Mouse (Mus musculus) retina, postnatal 7 days (tissue): ENCODE results near the gene Mex3a.
"Not testable (repeated sequence)": the region's sequence is repeated elsewhere in the genome, so short reads cannot be mapped to it uniquely, and the experiment has no call there.

Source experiments
- DNase-seq: peaks from one replicate; pipeline ENCODE4 v3.0.0-alpha.2; 2012; ENCODE audit warnings: low read depth, low spot score

Gene Mex3a

DNA sequence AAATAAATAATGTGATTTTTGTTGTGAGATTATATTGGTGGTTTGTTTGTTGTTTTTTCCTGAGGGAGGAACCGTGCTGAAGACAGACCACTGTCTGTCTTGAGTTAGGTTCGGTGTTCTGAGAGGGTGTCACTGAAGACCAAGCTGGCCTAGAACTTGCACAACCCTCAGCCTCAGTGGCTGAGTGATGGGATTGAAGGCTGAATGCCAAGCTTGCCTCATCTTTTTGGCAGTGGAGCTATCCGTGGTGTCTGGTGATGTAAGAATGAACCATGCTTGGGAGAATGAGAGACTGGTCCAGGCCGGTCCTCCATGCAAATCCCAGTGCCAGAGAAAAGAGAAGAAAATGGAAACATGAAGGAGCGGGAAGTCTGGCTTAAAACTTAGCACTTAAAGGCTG lies 37.5 kb downstream of the Mex3a start:
- DNase-seq, result no peak

DNA sequence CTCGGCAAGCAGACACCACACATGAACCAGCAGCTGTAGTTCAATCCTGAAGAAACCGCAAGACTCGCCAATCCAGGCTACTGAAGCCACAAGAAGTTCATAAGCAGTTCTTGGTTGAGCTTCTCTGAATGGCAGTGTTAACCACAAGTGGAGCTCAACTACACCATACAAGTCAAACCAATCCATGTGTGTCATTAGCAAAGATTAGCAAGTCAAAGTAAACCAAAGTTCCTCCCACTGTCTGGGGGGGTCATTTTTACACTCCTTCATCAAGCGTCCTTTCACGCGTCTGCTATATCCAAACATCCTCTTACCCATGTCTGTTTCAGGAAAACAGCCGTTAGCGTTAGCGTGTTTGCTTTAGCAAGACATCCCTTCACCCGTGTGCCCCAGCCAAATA lies 38.1 kb downstream of the Mex3a start:
- no peak for DNase-seq

DNA sequence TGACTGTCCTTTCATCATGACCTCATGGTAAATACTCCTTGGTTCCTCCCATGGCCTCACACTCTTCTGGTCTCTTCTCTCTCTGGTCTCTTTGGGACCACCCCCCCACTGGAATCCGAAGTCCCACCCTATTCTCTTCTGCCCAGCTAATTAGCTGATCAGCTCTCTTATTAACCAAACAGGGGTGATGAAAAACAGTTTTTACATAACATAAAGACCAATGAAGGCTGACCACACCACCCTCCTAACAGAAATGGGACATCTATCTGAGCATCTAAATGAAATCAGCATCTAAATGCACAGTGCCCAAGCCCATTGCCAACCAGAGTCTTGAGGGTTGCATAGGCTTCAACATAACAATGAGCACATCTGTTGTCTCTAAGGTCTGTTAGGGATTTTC lies 39.7 kb downstream of the Mex3a start:
- no peak for DNase-seq

DNA sequence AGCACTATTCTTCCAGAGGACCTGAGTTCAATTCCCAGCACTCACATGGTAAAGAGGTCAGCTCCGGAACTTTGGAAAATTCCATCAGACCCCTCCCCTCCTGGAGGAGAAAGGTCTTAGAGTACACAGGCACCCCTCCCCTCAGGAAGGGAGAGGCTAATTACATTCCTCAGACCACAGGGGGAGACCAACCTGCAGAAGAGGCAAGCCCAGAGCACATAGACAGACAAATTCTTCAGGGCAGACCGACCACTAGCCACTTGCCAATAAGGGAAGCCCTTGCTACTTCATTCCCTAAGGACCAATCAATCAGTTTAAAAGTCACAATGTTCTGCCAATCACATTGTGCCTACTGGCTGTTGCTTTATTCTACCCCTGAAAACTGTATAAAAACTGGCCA lies 40.6 kb downstream of the Mex3a start:
- DNase-seq, result no peak

DNA sequence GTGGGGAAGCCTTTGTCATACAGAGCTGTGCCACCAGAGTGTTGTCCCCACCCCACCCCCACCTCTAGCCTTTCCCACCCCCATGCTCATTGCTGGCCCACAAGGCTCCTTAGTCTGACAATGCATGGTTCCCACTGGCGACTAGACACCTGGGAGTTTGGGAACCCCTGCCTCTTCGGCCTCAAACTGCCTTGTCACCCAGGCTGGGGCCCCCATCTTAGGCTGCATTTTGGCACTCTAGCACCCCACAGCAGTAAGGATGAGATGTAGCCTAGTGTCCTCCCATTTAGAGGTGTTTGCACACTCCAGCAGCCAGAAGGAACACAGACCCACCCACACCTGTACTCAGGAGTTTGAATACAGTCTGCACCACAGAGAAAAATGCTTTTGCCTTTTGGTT lies 41.6 kb downstream of the Mex3a start:
- no peak for DNase-seq

DNA sequence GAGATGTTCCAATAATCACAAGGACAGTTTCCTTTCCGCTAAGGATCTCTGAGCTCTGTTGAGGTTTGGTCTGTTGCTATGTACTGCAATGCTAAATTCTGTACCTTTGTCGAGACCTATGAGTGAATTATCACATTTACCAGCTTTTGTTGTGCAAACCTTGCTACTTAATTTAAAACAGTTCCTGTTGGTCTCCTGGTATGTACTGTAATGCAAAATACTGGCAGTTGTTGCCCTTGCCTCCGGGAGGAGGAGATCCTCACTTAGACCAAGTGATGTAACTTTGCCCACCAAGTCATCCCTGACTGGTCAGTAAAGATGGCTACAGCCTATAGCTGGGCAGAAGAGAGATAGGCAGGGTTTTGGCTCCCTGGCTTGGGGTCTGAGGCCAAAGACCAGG lies 43.3 kb downstream of the Mex3a start, which contains the start of gene Ssr2:
Gene Ssr2, plus strand, starts transcription at position 337 of the 400 bp plus-strand sequence.
- no peak for DNase-seq

DNA sequence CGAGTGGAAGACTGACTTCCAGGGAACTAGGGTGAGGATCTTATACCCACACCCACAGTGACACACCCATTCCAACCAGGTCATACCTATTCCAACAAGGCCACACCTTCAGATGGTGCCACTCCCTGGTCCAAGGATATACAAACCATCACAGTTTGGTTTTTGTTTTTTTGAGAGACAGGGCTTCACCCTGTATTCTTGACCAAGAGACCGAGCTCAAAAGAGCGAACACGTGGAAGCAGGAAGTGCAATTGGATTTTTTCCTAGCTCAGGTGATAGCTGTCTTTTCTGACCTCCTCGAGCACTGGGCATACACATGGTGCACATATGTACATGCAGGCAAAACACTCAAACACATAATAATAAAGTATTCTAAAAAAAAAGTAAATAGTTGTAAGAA lies 45.7 kb downstream of the Mex3a start:
- not testable (repeated sequence) for DNase-seq

DNA sequence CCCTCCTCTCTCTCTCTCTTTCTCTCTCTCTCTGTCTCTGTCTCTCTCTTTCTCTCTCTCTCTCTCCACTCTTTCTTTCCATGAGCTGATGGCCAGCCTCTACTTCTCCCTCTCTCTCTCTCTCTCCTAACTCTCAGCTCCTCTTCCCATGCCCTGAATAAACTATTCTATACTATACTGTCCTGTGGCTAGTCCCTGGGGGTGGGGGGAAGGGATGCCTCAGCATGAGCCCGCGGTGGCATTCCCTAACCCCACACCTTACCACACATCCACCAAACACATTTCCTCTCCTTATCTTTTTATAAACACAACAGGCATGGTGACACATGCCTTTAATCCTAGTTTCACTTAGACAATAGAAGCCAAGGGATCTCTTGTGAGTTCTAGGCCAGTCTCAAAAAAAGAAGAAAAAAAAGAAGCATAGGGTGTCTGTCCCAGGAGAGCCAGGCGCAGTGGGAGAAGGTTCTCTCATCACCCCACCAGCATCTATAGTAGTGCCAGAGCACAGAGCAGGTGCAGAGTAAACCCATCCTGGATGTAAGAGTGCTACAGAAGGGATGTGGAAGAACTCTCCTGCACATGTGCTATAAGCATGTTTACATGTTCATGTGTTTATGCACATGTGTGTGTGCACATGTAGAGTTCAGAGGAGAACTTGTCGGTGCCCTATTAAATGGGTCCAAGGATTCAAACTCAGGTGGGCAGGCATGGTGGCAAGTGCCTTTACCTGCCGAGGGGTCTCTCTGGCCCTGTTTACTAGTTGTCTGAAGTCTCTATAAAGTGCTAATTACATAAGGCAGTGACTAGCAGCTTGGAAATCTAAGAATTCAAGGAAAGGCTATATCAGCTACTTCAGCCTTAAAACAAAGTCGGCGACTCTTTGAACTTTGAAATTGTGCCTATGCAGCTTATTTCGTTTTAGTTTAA lies 46.6 kb downstream of the Mex3a start:
- no peak for DNase-seq

DNA sequence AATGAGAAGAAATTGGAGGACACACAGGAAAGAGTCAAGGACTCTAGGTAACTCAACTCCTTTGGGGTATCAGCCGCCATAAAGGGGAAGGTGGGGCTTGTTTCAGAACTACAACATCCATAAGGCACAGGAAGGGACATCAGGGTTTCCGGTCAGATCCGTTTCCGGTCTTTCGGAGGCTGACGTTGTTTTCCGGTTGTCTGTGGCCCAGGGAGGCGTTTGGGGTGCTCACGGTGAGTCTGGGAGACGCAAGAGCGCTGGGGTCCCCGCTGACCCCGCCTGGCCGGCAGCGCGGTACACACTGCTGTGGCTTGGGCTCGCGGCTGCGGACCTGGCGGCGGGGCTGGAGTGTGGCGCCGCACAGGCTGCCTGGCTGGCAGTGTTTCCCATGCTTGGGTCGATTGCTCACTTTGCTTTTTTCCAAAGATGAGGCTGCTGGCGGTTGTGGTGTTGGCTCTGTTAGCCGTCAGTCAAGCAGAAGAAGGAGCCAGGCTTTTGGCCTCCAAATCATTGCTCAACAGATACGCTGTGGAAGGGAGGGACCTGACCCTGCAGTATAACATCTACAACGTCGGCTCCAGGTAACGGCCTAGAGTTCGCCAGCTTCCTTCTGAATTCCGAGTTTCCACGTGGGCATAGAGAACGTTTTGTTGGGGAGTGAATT lies 47.4 kb downstream of the Mex3a start:
- peak; percentile 72 for DNase-seq

DNA sequence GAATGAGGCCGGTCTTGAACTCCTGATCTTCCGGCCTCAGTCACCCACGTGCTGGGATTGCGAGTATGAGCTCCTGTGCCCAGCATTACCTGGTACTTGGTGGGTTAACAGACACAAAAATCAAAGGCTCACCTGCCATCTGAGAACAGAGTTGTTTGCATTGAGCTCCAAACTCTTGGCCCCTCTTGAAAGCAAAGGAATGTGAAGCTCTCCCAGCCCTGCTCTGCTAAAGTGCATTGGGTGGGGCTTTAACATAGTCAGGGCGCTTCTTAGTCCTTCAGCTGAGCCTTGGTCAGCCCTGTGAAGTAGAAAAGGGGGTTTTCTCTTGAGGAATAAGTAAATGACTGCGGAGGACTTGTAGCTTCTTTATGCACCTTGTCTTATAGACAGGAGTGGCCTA lies 53.6 kb downstream of the Mex3a start:
- no peak for DNase-seq

DNA sequence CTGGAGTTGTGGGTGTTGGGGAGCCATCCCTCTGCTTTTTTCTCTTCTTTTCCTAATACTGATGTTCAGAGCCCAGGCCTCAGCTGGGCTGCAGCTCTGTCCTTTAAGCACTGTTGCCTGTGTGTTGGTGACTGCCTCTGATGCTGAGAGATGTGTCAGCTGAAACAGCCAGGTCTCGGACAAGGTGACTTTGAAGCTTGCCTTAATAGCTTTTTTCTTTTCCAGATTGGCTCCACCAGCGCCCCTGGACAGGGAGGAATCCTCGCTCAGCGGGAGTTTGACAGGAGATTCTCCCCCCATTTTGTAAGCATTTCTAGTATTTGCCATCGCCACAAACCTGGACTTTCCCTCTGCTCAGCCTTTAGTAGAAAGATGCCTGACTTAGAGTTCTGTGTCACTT lies 54.4 kb downstream of the Mex3a start:
- DNase-seq, result no peak

DNA sequence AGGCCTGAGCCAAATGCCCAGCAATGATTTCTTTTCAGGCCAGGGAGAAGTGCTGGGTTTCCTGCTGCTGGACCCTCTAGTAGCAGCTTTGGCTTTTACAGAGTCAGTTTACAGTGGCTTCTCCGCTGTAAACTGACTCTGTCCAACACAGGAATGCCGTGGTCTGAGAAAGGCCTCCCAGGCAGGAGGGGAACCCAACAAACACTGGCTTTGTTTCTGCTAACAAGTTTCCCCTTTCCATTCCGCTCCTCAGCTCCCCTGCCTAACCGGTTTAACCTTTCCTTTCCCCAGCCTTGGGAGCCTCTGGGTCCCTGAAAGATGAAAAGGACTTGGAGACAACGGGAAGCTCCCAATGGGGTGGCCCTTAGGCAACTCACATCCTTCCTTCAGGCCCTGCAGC lies 58.1 kb downstream of the Mex3a start:
- DNase-seq, result no peak
